Mouse (Mus musculus) frontal cortex, postnatal 25 days (tissue): ENCODE data around the gene Acta2.

Source experiments
- DNase-seq, 2 experiments: peaks; one replicate each; pipeline ENCODE4 v3.0.0; 2022; ENCODE audit warnings: low spot score in 2 of 2

Gene Acta2

GRCm38 (mm10) chr19:34192008-34192963, 63.1 kb downstream of the Acta2 start, which contains the start of gene Stambpl1:
TSS of gene Stambpl1 (plus strand) at chr19:34192229.
- DNase-seq, result peak; percentile 54 to 63

- DNase-seq, result no peak
These were observed 63.8 kb downstream of the Acta2 start for GRCm38 (mm10) chr19:34191645-34192007.
